Mouse (Mus musculus) CH12.LX (cell line): ENCODE data around the gene Plek2. TPM values are rescaled to one million over a fixed set of nuclear protein-coding genes. Genes with fewer than 3 reads are reported as not detected.

ENCODE experiments used
- DNase-seq: peaks from one replicate; pipeline ENCODE4 v3.0.0-alpha.2; 2013; ENCODE audit errors: extremely low read depth
- H3K27ac ChIP-seq: 2 replicates; pipeline ENCODE4 v1.5.1; 2012; ENCODE audit warnings: low read depth, mild to moderate bottlenecking, control low read depth, moderate library complexity; ENCODE audit not compliant: insufficient read depth
- H3K27me3 ChIP-seq: replicated peaks from 2 replicates; pipeline ENCODE3; 2012; ENCODE audit warnings: inconsistent platforms
- H3K36me3 ChIP-seq, 2 experiments: replicated peaks in 1 of 2; 2 replicates each; pipeline versions ENCODE3 to v1.6.1; 2012; ENCODE audit warnings: inconsistent platforms in 1 of 2, low read length in 1 of 2, mild to moderate bottlenecking in 1 of 2, mixed read lengths in 1 of 2, moderate library complexity in 1 of 2; ENCODE audit not compliant: control insufficient read depth in 1 of 2, insufficient read depth in 1 of 2
- H3K4me1 ChIP-seq, 2 experiments: 2 replicates each; pipeline ENCODE4 v1.6.1; 2012; ENCODE audit warnings: inconsistent platforms in 1 of 2, moderate library complexity in 1 of 2; ENCODE audit not compliant: insufficient read depth in 2 of 2, control insufficient read depth in 1 of 2
- H3K4me2 ChIP-seq: 2 replicates; pipeline ENCODE4 v1.6.1; 2012; ENCODE audit warnings: low read depth, mild to moderate bottlenecking, control low read depth; ENCODE audit not compliant: poor library complexity, insufficient read depth, severe bottlenecking
- H3K4me3 ChIP-seq, 3 experiments: fragments of 150-350 bp in 1 of 3; sonication (generic) in 1 of 3; replicated peaks in 1 of 3; 2 replicates each; pipeline versions ENCODE3 to v1.5.1; 2011 to 2012; ENCODE audit warnings: low read depth in 2 of 3, low read length in 2 of 3, mild to moderate bottlenecking in 2 of 3, moderate library complexity in 2 of 3, control low read depth in 1 of 3, improper control_type of control experiment in 1 of 3, inconsistent platforms in 1 of 3, mixed read lengths in 1 of 3; ENCODE audit not compliant: poor library complexity in 1 of 3
- H3K79me2 ChIP-seq: replicated peaks from 2 replicates; pipeline ENCODE4 v1.6.1; 2012; ENCODE audit warnings: mild to moderate bottlenecking, moderate library complexity; ENCODE audit not compliant: control insufficient read depth, poor library complexity, insufficient read depth, severe bottlenecking; ENCODE audit errors: extremely low read depth
- H3K9ac ChIP-seq: 2 replicates; pipeline ENCODE4 v1.6.1; 2012; ENCODE audit warnings: low read depth, mild to moderate bottlenecking, control low read depth, moderate library complexity; ENCODE audit not compliant: insufficient read depth
- H3K9me3 ChIP-seq: replicated peaks from 2 replicates; pipeline ENCODE3; 2012; ENCODE audit warnings: low read length, inconsistent platforms, mixed read lengths
- BHLHE40 ChIP-seq: IDR thresholded peaks from 2 replicates; pipeline ENCODE4 v1.6.1; 2011; ENCODE audit warnings: mild to moderate bottlenecking, low read depth, low read length, improper control_type of control experiment
- CHD2 ChIP-seq: IDR thresholded peaks from 2 replicates; pipeline ENCODE4 v1.6.1; 2011; ENCODE audit warnings: low read length, improper control_type of control experiment
- CTCF ChIP-seq, 2 experiments: IDR thresholded peaks in 1 of 2; conservative IDR thresholded peaks in 1 of 2; 2 replicates each; pipeline ENCODE4 v1.5.1; 2011 to 2012; ENCODE audit warnings: low read depth in 2 of 2, low read length in 2 of 2, improper control_type of control experiment in 1 of 2, inconsistent platforms in 1 of 2, mild to moderate bottlenecking in 1 of 2, moderate library complexity in 1 of 2
- E2F4 ChIP-seq: IDR thresholded peaks from 2 replicates; pipeline ENCODE4 v1.6.1; 2011; ENCODE audit warnings: low read depth, low read length, improper control_type of control experiment; ENCODE audit not compliant: insufficient replicate concordance
- ELF1 ChIP-seq: IDR thresholded peaks from 2 replicates; pipeline ENCODE4 v1.6.1; 2014; ENCODE audit warnings: low read depth, mild to moderate bottlenecking, inconsistent platforms, low read length, improper control_type of control experiment
- GABPA ChIP-seq: IDR thresholded peaks from 2 replicates; pipeline ENCODE4 v1.6.1; 2012; ENCODE audit warnings: low read depth, low read length, improper control_type of control experiment, inconsistent platforms; ENCODE audit not compliant: insufficient replicate concordance
- HCFC1 ChIP-seq: IDR thresholded peaks from 2 replicates; pipeline ENCODE4 v1.6.1; 2012; ENCODE audit warnings: low read depth, mild to moderate bottlenecking, inconsistent platforms, low read length, improper control_type of control experiment
- IRF4 ChIP-seq: IDR thresholded peaks from 2 replicates; pipeline ENCODE4 v1.6.1; 2014; ENCODE audit warnings: low read depth, mild to moderate bottlenecking, inconsistent platforms, low read length, improper control_type of control experiment
- JUND ChIP-seq: conservative IDR thresholded peaks from 2 replicates; pipeline ENCODE4 v1.6.1; 2011; ENCODE audit warnings: low read depth, low read length, improper control_type of control experiment
- KAT2A ChIP-seq: IDR thresholded peaks from 2 replicates; pipeline ENCODE4 v1.6.1; 2012; ENCODE audit warnings: low read length, improper control_type of control experiment, inconsistent platforms; ENCODE audit not compliant: insufficient replicate concordance
- MAX ChIP-seq: IDR thresholded peaks from 2 replicates; pipeline ENCODE4 v1.6.1; 2011; ENCODE audit warnings: low read length, improper control_type of control experiment
- MAZ ChIP-seq: IDR thresholded peaks from 2 replicates; pipeline ENCODE4 v1.6.1; 2012; ENCODE audit warnings: low read depth, mild to moderate bottlenecking, inconsistent platforms, low read length, improper control_type of control experiment, moderate library complexity
- MEF2A ChIP-seq: IDR thresholded peaks from 2 replicates; pipeline ENCODE4 v1.6.1; 2014; ENCODE audit warnings: low read depth, mild to moderate bottlenecking, inconsistent platforms, low read length, improper control_type of control experiment, borderline replicate concordance
- MXI1 ChIP-seq: IDR thresholded peaks from 2 replicates; pipeline ENCODE4 v1.6.1; 2011; ENCODE audit warnings: mild to moderate bottlenecking, low read depth, low read length, improper control_type of control experiment
- MYC ChIP-seq: IDR thresholded peaks from 2 replicates; pipeline ENCODE4 v1.6.1; 2011; ENCODE audit warnings: low read depth, mild to moderate bottlenecking, improper control_type of control experiment, low read length
- NELFE ChIP-seq: IDR thresholded peaks from 2 replicates; pipeline ENCODE4 v1.6.1; 2011; ENCODE audit warnings: low read depth, low read length, improper control_type of control experiment
- NRF1 ChIP-seq: IDR thresholded peaks from 2 replicates; pipeline ENCODE4 v1.6.1; 2014; ENCODE audit warnings: low read depth, mild to moderate bottlenecking, inconsistent platforms, low read length, improper control_type of control experiment, moderate library complexity
- POLR2A ChIP-seq: IDR thresholded peaks from 2 replicates; pipeline ENCODE4 v1.6.1; 2011; ENCODE audit warnings: low read depth, mild to moderate bottlenecking, improper control_type of control experiment, low read length
- RAD21 ChIP-seq: IDR thresholded peaks from 2 replicates; pipeline ENCODE4 v1.6.1; 2011; ENCODE audit warnings: low read depth, mild to moderate bottlenecking, low read length, improper control_type of control experiment, moderate library complexity
- SIN3A ChIP-seq: IDR thresholded peaks from 2 replicates; pipeline ENCODE4 v1.6.1; 2012; ENCODE audit warnings: low read length, improper control_type of control experiment, inconsistent platforms
- SMC3 ChIP-seq: IDR thresholded peaks from 2 replicates; pipeline ENCODE4 v1.6.1; 2011; ENCODE audit warnings: low read depth, low read length, improper control_type of control experiment
- TBP ChIP-seq: conservative IDR thresholded peaks from 2 replicates; pipeline ENCODE4 v1.6.1; 2011; ENCODE audit warnings: low read depth, low read length, improper control_type of control experiment
- TCF12 ChIP-seq: IDR thresholded peaks from 2 replicates; pipeline ENCODE4 v1.6.1; 2014; ENCODE audit warnings: low read depth, mild to moderate bottlenecking, inconsistent platforms, low read length, improper control_type of control experiment
- UBTF ChIP-seq: IDR thresholded peaks from 2 replicates; pipeline ENCODE4 v1.6.1; 2012; ENCODE audit warnings: low read depth, mild to moderate bottlenecking, inconsistent platforms, low read length, improper control_type of control experiment, moderate library complexity
- USF2 ChIP-seq: conservative IDR thresholded peaks from 2 replicates; pipeline ENCODE4 v1.6.1; 2011; ENCODE audit warnings: low read depth, low read length, improper control_type of control experiment
- ZC3H11A ChIP-seq: IDR thresholded peaks from 2 replicates; pipeline ENCODE4 v1.6.1; 2012; ENCODE audit warnings: low read depth, mild to moderate bottlenecking, inconsistent platforms, low read length, improper control_type of control experiment
- ZMIZ1 ChIP-seq: IDR thresholded peaks from 2 replicates; pipeline ENCODE4 v1.6.1; 2012; ENCODE audit warnings: low read depth, mild to moderate bottlenecking, inconsistent platforms, low read length, improper control_type of control experiment
- ZNF384 ChIP-seq: IDR thresholded peaks from 2 replicates; pipeline ENCODE4 v1.6.1; 2012; ENCODE audit warnings: low read depth, low read length, improper control_type of control experiment, inconsistent platforms
- dilution Hi-C: fragments of 300-500 bp; cut with MboI; formaldehyde crosslinking; loops from 2 replicates; pipeline ENCODE4 v1.14.3; 2020; ENCODE audit warnings: low sequenced_read_pairs; ENCODE audit not compliant: extremely low pct_unique_long_range_greater_than_20kb, extremely low pct_ligation_motif_present
- in situ Hi-C: fragments of 300-500 bp; cut with MboI; formaldehyde crosslinking; loops from 3 replicates; pipeline ENCODE4 v1.14.3; 2019; ENCODE audit warnings: low sequenced_read_pairs, low pct_ligation_motif_present, low pct_unique_long_range_greater_than_20kb, mixed read lengths
- polyA plus RNA-seq: library from polyadenylated mRNA; unstranded; fragments of >175 nt; gene quantifications from 2 replicates; pipeline ENCODE4 v1.2.1, GENCODE M21; 2012; ENCODE audit warnings: low read depth; ENCODE audit not compliant: insufficient read length
- total RNA-seq, 2 experiments: library from RNA; depleted of rRNA; stranded (reverse); fragments of 300-350 nt in 1 of 2; fragments of >200 nt in 1 of 2; gene quantifications; 2 replicates each; pipeline ENCODE4 v1.2.3; 2012 to 2014

The Plek2 gene
- total and polyA plus RNA-seq, 3 experiments, result 0.85 TPM; not detected in 2

- TF ChIP-seq NELFE (peak; percentile 32; the same call in 1 of the 2 replicates), TCF12 (peak; percentile 60), UBTF (no peak), KAT2A (no peak)
Measured at GRCm38 (mm10) chr12:78919079-78919712, 12.4 kb upstream of the Plek2 start (continued).

- H3K27me3 ChIP-seq, result no peaks in the 10 kb centered on the region
- peak; percentile 92 for DNase-seq
- peak overlapping the region; percentile 80 for H3K4me2 ChIP-seq
- in situ Hi-C loops, result no loop called here
- H3K9ac ChIP-seq, result peak overlapping the region; percentile 9; the same call in 1 of the 2 replicates
- no peaks in the 10 kb centered on the region for H3K36me3 ChIP-seq
- peak overlapping the region in 1 of 3 experiments; percentile 20 for H3K4me3 ChIP-seq
- no peaks in the 10 kb centered on the region for H3K79me2 ChIP-seq
- TF ChIP-seq USF2 (no peak), ZC3H11A (peak; percentile 78), ELF1 (no peak), MEF2A (peak; percentile 24; the same call in 1 of the 2 replicates), RAD21 (peak; percentile 90), SIN3A (peak; percentile 84), CHD2 (peak; percentile 62; the same call in 1 of the 2 replicates), GABPA (no peak), NELFE (peak; percentile 61; the same call in 1 of the 2 replicates), UBTF (no peak), E2F4 (no peak), POLR2A (no peak), IRF4 (peak; percentile 42; the same call in 1 of the 2 replicates), MAZ (peak; percentile 96), BHLHE40 (peak; percentile 13; the same call in 1 of the 2 replicates), HCFC1 (peak; percentile 47), TBP (no peak), CTCF (conservative IDR thresholded peaks at IDR 0.05 in 1 of 2, IDR thresholded peaks at IDR 0.05 in 1 of 2; ENCODE audit: low read depth in 2 of 2, low read length in 2 of 2) (peak; percentile 75 to 93), JUND (peak; percentile 37; the same call in 1 of the 2 replicates), KAT2A (no peak), MYC (peak; percentile 97), MXI1 (peak; percentile 84), ZNF384 (no peak), SMC3 (peak; percentile 87), MAX (peak; percentile 76), ZMIZ1 (no peak), NRF1 (peak; percentile 14; the same call in 1 of the 2 replicates), TCF12 (0 out of 2 replicates have a peak, but pooled peaks have one; percentile 26)
- TF ChIP-seq, all 38 proteins: peak for 18
- Histone ChIP-seq H3K9me3 (no peaks in the 10 kb centered on the region), H3K27ac (no peak overlapping the region), H3K4me1 (peaks cover 0 to 30% of the 10 kb centered on the region in 2 experiments; a peak in 2 of 4 replicates)
- dilution Hi-C loops, result no loop called here
Measured at GRCm38 (mm10) chr12:78918227-78919078, 11.7 kb upstream of the Plek2 start.
